Mouse (Mus musculus) liver, postnatal 0 days (tissue): ENCODE measurements around the gene Tlk1.

Experiments used
- CTCF ChIP-seq: sonication (generic); IDR thresholded peaks from 2 replicates; pipeline ENCODE4 v1.5.1; 2016; ENCODE audit warnings: antibody characterized with exemption, low read depth
- EP300 ChIP-seq: IDR thresholded peaks from 2 replicates; pipeline ENCODE4 v1.6.1; 2016; ENCODE audit warnings: antibody characterized with exemption, low read depth, mild to moderate bottlenecking

GRCm38 (mm10) chr2:70667016-70667415 is 158.5 kb downstream of the Tlk1 start:
- no peak for TF ChIP-seq CTCF
- no peak for TF ChIP-seq EP300
